Mouse (Mus musculus) thymus, postnatal 10 days (tissue): ENCODE results near the gene Kif2c.

Experiments used
- DNase-seq, 2 experiments: peaks; one replicate each; pipeline ENCODE4 v3.0.0; 2021; ENCODE audit warnings: low spot score in 2 of 2

The Kif2c gene

DNA sequence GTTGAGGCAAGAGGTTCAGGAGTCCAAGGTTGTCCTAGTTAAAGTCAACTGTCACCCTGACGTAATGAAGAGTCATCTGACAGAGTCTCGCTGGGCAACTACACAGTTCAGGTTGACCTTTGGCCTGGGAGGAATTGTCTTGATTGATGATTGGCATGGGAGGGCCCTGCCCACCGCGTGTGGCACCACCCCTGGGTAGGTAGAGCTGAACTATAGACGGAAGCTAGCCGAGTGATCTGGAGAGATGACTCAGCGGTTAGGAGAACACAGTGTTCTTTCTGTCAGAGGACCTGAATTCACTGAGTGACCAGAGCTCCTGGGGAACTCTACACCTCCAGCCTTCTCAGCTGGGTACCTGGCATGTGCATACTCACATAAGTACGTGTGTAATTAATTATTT is 46.4 kb downstream of the Kif2c start:
- no peak for DNase-seq

DNA sequence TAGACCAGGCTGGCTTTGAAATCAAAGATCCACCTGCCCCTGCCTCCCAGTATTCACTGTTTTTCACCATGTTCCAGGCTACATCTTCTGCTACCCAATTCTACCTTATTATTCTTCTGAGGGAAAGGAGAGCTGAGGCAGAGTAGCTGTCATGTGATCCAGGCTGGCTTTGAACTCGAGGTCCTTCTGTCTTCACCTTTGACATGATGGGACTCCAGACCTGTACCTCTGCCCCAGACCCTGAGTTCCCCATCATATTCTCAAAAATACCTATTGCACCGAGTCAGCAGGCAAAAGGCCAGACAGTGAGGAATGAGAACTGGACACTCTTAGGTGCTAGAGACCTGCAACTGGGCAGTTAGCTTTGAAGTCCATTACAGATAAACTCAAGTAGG is 47.8 kb downstream of the Kif2c start:
- DNase-seq = no peak

DNA sequence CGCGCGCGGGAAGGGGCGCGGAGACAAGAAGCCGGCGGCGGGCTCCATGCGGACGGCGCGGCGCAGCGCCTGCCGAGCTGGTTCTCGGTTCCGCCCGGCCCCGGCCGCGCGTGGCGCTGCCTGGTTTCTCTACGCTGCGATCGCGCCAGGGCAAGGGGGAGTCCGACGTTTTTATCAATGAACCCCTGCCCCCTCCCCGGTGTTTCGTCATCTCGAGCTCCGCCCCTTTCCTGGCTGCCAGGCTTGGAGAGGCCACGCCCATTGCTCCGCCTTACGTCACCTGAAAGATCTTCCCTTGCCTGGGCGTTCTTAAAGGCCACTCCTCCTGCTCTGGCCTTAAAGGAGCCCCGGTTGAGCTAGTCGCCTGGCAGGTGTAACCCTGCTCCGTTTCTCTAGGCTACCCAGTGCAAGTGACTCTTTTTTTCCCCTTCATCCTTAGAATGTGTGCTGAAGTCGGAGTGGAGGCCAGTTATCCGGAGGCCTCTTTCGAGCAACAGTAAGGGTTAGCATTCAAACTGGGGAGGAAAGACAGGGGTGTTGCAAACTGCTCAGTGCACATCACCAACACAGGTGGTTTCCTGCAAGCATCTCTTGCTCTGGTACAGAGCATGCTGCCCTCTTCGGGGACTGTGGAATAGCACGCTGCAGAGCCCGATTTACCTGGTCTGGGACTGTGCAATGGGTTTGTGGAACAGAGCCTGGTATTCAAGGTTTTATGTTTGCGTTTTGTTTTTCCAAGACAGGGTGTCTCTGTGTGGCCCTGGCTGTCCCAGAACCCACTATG is 48.4 kb downstream of the Kif2c start, which contains the start of gene Plk3:
Plk3 (minus strand) TSS at position 147 of the 784 bp plus-strand sequence.
- DNase-seq = peak; percentile 95 to 96

DNA sequence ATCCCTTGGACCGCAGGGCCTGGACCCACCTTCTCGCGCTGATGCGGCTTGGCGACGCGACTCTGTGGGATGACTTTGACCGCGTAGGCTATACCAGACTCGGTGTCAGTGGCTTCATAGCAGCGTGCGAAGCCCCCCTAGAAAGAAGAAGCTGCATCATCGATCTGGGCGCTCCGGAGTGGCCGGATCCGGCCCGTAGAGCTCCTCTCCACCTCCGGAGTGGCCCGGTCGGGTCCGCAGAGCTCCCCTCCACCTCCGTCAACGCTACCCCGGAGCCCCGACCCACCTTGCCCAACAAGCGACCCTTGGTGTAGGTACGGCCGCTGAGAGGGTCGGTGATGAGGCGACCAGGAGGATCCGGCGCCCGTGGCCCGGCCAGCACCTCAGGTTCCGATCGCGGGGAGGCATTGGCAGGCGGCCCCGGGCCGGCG is 49.1 kb downstream of the Kif2c start:
- DNase-seq = no peak

DNA sequence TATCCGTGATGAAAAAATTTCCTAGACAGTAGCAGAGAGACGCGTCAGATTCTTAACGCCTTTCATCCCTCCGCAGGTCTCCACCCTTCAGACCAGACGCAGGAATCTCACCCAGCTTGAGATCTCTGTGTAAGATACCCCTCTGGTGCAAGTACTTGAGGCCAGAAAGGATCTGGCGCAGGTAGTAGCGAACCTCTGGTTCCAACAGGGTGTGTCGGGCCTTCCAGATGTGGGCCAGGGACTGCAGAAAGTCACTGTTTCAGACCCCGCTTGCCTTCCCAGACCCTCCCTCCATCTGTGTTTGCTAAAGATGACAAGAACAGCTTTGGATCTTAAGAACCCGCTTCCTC is 49.7 kb downstream of the Kif2c start:
- DNase-seq = no peak

DNA sequence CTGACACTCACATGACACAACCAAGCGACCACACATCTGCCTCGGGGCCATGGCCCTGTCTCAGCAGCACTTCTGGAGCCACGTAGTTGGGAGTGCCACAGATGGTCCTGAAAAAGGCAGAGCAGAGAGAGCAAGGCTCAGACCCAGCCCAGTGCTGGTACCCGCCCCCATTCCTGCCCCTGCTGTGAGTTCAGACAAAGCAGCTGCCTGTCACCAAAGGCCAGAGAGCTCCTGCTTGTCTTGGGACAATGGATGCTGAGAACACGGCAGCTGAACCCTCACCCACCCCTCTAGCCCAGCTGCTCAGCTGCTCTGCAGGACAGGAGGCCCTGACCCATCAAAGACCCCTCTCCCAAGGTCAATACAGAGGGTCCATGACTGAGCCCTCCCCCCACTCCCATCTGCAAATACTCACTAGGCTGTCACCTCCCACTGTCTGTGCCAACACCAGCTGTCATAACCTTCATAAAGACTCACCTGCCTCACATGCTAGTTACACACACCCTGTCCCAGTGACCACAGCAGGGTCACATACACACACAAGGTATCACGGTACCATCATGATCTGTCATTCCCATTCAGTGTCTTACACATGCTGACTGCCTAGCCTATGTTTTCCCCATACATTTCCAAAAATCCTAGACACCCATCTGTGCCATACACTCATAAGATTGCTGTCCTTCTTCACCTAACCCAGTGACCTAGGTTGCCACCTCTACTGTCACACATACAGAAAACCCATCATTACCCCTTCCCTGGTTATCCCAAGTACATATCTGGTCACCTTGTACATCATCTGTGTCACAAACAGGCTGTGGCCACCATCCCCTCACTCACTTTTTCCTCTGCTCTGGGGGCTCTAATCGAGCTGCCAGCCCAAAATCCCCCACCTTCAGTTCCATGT is 50.3 kb downstream of the Kif2c start:
- no peak for DNase-seq

DNA sequence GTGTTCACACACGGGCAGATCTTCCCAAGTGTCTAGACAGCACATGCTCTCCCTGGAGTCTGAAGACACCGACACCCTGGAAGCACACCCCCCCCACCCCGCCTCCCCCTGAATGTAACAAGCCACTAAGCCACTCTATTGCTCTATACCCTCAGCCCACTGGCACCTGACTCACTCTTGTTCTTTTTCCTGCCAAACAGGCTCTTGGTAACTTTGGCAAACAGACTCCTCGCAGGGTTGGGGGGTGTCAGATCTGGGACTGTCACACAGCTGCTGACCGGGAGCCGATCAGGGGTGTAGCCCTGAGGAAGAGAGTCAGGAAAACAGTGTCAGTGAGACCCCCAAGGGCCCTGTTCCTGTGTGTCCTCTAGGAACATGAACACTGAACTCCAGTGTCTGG is 51.2 kb downstream of the Kif2c start:
- DNase-seq = no peak

DNA sequence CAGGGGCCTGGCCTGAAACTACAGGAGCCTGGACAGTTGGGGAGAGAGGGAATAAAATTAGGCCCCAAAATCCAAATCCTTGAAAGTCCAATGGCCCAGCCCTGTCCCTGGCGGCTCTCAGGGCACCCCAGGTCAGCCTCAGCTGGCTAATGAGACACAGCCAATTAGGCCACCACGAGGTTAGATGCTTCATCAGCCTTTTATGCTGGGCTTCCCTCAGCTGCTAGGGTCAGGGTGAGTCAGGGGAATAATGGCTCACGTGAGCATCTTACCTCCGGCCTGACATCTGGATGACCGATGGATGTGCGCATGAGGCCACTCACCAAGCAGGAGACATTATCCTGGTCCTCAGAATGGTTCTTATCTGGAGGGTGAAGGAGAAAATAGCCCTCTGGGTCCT is 51.6 kb downstream of the Kif2c start:
- no peak for DNase-seq

DNA sequence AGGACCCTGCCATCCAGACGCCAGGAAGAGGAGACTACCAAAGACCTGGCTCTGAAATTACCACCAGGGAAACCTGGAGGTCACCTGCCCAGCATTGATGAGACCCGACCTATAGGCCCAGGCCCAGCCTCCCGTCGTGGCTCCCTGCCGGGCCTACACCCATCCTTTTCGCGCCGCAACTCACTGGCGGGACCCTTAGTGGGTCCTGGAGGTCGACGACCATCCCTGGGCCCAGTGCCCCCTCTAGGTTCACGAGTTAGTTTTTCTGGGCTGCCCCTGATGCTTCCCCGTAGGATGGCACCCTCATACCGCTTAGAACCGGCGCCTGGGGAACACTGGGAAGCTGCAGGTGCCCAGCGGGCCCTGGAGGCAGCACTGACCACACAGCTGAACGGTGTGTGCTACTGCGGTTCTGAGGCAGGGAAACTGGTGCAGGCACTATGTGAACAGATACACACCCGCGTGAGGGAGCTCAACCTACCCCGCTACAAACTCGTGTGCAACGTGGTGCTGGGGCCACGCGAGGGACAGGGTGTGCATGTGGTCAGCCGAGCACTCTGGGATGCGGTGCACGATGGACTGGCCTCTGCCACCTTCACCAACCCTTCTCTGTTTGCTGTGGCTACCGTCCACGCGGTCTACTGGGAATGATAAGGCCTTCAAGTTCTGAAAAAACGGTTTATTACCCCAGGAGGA is 54.3 kb downstream of the Kif2c start:
- no peak for DNase-seq

DNA sequence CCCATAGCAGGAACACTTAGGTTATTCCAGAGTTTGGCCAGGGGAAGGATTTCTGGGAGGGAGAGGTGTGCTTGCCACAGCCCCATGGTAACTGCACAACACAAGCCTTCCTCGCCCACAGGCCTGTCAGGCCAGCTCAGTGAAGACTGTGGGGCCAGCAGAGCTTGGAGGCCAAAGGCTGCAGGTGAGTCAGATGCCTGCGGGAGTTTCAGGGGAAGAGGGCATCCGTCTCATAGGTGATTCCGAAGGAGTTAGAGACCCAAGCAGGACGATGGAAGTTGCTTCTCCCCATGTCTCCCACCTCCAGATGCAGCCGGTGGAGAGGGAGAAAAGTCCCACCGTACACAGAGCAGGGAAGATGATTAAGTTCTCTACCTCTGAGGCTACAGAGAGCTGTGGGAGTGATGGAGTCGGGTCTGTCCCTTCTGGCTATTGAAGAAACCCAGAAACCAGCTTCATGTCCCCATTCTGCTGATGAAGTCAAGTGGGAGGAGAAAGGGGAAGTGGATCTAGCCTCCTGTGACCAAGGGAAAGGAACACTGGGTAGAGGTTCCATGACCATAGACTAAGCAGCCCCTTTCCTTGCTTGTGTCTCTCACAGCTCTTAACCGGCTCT is 55.7 kb downstream of the Kif2c start, which contains the start of gene Tctex1d4:
Tctex1d4 (plus strand) TSS at position 120 of the 616 bp plus-strand sequence.
- no peak for DNase-seq

DNA sequence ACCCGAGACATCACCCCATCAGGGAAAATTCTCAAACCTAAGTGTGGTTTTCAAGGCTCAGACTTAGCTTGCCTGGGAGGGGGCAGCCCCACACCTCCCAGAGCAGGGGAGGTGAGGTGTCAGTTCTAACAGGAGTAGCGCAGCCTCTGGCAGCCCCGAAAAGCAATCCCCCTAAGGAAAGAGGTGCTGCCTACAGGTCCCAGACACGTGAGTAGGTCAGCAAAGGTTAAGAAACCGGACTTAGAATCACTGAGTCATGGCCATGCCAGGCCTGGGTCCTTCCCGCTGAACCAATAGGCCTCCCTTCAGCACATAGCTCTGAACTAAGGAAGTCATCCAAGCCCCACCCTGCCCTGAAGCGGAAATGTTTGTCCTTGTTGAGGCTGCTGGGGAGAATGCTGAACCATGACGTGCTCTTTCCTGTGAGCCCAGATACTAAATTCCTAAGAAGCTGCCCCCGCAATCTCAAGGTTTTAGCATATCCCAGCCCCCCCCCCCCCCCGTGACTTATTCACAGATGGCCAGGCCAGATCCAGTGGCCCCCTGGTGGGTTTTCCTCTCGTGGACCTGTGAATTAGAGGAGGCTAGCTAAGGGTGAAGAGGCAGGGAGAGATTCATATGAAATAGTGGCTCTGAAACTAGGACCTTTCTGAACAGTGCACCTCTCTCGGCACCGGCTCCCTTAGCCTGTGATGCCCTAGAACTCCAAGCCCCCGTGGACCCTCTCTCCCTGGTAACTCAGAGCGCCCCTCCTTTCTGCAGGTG is 56.3 kb downstream of the Kif2c start:
- DNase-seq = peak; percentile 62

DNA sequence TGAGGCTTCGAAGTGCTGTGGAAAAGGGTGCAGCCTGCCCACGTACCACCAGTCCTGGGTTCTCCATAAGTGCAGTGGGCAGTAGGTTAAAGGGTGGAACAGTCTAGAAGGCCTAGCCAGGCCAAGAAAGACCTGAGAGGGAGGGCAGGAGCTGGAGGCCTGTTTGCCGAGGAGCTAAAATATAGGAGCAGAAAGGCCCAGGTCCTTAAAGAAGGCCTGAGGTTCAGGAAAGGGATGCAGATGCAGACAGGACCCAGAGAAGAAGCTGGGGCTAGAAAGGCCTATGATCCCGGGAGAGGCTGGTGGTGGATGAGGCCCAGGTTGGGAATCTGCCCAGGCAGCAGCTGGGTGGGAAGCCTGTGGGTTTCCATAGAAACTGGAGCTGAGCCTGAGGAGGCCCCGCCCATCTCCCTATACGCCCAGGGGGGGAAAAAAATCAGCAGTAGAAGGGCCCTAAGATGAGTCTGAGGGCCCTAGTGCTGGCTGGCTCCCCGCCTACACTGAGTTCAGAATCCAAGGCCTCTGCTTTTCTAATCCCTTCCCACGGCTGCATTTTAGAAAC is 57.0 kb downstream of the Kif2c start, which contains the start of gene Btbd19:
Btbd19 (minus strand) TSS at position 378 of the 562 bp plus-strand sequence.
- DNase-seq = peak in 1 of 2 experiments; percentile 18

DNA sequence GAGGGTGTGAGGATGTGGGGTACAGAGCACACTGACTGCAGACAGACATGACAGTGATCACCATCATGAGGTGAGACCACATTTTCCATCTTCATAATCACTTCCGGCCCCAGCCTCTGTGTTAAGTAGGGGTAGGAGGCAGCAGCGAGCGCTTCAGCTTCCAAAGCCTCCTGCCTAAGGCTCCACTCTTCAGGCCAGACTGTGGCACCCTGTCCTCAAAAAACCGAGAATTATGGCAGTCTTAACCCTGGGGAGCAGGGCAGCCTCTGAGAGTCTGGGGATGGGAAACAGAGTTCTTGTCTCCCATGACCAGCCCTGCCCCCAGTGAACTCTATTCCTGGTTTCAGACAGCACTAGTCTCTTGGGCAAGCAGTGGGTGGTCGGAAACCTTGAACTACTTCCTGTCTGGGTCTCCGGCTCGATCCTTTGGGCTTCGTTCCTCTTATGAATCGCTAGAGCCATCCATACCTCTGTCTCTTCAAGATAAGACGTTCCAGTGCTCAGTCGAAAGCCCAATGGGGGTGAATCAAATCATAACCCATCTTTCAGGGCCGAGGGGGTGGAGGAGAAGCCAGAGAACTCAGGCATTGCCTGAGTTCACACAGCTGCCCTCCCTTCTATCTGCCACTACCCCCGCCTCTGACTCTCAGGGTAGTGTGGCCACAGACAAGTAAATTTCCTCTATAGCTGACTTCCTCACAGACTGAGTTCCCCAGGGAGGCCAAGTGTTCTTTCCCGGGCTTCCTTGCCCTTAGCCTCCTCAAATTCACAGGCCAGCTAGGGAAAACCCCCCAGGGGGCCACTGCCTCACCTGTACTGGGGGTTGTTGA is 57.7 kb downstream of the Kif2c start:
- peak; percentile 70 to 77 for DNase-seq

DNA sequence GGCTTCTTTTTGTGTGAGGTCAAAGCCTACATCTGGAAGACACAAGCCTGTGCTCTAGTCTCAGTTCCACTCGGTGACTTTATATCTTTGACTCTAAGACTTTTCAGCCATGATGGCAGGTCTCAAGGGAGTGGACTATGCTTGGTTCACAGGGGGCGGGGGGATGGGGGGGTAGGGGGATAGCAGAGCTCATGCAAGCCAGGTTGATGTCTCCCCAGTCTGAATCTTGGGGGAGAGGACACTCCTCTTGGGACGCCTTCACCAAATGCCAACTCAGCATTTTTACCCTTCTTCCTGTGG is 58.3 kb downstream of the Kif2c start:
- no peak for DNase-seq

DNA sequence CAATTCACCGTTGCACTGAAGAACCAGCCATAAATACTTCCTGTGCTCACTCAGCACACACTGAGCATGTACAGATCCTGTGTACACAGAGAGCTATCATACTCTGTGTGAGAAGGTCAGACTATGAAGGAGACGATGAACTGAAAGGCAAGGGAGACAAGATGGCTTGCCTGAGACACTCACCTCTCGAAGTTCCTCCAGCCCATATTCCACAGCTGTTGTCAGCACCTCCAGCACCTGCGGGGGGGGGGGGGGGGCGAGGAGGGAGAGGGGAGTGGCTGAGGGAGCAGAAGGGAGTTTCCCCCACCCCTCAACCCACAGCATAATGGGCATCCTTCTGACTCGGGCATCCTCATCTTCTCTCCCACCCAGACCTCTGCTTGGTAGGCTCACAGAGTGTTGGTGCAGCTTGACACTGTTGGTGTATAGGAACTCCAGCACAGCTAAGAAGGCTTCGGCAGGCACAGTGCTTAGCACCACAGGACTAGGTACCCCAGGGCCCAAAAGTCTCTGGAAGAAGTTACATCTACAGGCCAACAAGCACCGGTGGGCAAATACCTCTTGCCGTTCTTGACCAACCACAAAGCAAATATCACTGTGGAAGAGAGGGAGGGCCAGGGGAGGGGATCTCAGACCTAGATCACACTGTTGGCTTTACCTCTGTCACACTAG is 58.8 kb downstream of the Kif2c start:
- no peak for DNase-seq

DNA sequence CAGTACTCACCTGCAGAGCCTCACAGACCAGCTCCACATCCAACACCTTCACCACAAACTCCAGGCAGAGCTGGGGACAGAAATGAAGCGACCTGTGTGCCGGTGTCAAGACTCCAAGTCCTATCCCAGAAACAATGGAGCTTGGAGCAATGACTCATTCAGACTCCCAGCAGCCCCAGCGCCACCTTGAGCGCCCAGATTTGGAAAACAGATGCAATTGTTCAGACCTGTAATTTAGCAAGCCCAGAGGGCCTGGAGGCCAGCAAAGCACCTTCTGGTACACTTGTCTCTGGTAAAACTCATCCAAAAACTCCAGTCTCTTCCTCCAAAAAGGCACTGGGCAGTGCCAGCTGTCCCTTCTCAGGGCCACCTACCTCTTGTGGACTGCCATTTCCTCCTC is 60.2 kb downstream of the Kif2c start:
- DNase-seq = no peak

DNA sequence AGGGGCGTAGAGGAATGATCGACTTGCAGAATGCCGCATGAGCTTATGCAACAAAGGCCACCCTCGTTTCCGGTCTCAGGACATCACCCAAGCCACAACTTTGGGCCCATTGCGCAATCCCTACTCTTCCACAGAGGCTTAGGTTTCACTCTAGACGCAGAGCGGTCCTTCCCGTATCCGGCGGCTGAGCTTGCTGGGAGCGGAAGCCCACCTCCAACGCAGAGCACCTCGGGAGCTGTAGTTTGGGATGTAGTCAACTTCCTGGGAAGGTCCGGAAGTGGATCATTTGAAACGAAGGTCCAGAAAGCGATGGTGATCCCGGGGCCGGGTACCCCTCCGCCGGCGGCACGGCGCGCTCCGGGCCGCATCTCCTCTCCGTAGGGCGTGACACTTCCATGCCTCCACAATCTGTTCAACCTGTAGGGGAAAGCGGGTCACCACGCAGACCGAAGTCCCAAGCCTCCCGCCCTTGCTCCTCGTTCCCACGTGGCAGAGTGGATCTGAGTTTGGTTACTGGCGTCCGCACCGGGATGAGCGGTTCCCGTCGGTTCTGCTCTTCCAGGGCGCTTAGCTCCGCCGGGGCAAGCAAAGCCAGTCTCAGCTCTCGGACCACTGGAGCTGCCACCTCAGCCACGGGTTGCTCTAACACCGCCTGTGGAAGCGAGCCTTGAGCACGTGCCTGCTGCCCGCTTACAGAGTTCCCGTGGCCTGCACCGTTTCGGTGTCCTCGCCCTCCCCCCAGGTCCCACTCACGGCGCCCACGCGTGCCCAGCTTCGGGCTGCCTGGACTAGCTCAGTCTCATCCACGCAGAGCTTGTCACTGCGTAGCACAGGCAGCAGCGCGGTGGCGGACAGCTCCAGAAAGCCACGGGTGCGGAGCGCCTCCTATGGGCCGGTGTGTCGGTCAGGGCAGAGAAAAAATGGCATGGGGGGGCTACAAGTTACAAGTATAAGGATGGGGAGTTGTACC is 61.7 kb downstream of the Kif2c start:
- peak; percentile 83 to 92 for DNase-seq

DNA sequence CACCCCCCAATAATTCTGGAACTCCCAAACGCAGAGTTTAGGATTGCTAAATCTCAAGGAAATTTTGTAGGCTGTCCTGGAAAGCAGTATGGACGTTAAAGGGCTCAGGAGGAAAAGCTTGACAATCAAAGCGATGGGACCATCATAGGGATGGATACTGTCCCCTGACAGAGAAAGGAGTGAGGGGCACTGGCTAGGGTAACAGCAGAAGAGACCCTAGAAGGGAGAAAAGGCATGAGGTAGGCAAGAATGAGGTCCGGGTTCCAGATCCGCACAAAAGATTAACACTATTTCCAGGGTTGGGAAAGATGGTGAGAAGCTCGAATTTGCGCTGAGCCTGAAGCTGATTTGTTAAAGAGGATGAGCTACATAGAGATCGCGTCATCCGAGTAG is 62.4 kb downstream of the Kif2c start:
- no peak for DNase-seq
